Mouse (Mus musculus): ENCODE measurements around the gene Ifitm3.
"Not testable (repeated sequence)": the region's sequence is repeated elsewhere in the genome, so short reads cannot be mapped to it uniquely, and the experiment has no call there.

Ifitm3 gene

DNA sequence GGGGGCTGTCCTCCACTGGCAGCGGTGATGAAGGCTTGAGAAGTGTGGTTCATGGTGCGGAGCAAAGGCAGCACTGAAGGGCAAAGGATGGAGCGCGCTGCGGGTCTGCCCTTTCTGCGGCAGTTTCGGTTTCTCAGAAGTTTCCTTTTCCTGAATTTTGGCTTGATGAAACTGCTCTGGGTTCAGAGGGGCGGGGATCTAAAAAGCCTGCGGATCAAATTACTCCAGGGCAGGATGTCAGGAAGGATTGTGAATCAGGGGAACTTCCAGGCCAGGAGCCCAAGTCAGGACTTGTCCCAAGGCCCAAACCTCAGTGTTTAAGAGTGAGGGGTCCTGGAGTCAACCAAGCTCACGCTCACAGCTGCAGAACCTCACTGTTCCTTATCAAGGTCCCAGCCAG lies at the start of gene Ifitm3:
Gene Ifitm3, minus strand, starts transcription at position 178 of the 400 bp plus-strand sequence.
- DNase-seq (ENCODE audit: low spot score) = no peak

GRCm38 (mm10) chr7:141059929-141060328 lies 49.4 kb upstream of the Ifitm3 start:
- no peak for DNase-seq (ENCODE audit: low spot score)

DNA sequence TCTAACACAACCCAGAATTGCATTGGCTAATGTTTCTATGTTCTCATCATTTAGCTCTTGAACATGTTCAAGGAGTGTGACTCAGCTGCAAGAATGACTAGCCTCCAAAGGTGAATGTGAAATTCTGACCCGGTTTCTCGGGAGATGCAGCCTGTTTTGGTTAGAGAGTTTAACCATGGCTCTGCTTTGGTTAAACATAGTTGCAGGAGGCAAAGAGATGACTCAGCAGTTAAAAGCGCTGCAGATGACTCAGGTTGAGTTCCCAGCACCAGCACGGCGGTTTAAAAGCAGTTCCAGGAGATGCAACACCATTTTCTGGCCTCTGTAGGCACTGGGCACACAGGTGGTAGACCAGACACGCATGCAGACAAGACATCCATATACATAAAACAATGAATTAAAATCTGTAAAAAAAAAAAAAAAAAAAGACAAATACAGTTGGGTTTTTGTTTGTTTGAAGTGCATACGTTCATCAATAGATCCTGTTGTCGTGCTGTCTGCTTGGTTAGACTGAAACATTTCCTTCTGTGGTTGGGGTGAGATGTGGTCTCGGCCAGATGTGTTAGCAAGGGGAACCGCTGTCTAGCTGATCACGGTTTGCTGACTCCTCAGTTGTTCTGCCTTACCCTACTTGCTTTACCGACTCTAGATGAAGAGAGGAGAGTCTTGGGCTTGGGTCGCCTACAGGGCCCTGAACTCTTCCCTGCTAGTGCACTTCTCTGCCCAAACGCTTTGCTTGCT lies 48.2 kb upstream of the Ifitm3 start:
- DNase-seq (ENCODE audit: low spot score) = no peak

DNA sequence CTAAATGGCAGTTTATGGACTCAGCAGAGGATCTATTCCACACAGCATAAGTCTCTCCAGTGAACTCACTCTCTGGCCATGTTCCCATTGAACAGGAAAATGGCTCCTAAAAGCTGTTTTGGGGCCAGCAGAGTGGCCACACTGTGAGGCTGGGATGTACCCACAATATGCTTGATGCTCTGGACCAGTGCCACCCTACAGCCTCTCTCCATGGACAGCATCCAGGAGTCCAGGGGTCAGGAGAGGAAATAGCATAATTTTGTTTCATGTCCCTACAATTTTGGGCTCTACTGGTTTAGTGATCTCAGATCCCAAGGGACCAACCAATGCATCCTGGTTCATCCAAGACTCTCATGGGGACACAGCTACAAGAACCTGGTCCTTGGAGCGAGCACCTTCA lies 47.0 kb upstream of the Ifitm3 start:
- DNase-seq (ENCODE audit: low spot score) = no peak

GRCm38 (mm10) chr7:141056976-141057375 lies 46.4 kb upstream of the Ifitm3 start:
- no peak for DNase-seq (ENCODE audit: low spot score)

DNA sequence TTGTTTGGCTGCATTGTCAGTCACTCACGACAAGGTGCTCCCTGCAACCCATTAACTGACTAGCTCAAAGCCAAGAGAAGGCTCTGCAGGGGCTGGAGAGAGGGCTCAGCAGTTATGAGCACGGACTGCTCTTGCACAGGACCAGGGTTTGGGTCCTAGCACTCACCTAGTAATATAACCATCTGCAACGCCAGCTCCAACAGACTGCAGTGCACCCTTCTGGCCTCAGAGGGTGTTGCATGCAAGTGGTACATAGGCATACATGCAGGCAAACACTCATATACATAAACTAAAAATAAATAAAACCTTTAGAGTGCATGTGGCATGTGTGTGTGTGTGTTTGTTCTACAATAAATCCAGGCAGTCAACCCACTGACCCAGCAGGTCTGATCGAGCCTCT lies 45.2 kb upstream of the Ifitm3 start:
- DNase-seq (ENCODE audit: low spot score) = no peak

DNA sequence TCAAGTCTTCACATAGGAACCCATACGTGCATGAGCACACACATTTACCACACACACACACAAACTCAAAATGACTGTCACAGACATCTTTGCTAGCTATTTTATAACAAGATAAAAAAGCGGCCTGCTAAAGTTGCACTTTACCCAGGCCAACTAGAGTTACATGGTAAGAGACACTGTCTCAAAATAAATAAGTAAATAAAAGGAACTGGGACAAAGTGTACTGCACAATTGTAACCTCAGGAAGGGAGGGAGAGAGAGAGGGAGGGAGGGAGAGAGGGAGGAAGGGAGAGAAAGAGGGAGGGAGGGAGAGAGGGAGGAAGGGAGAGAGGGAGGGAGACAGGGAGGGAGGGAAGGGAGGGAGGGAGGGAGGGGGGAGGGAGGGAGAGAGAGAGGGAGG lies 41.9 kb upstream of the Ifitm3 start:
- no peak for DNase-seq (ENCODE audit: low spot score)

DNA sequence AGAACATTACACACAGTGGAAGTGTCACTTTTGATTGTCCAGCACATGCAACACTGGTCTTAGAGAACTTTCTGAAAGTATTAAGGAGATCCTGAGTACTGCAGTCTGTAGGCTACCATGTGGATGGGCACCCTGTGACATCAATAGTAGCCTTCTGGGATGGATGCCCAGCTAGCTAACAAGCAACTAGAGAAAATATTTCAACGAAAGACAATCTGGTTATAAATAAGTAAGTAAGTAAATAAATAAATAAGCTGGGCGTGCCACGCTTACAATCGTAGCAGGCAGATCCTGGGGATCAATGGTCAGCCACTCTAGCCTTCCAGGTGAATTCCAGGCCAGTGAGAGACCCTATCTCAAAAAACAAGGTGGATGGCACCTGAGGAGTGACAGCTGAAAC lies 41.4 kb upstream of the Ifitm3 start:
- no peak for DNase-seq (ENCODE audit: low spot score)

- DNase-seq (ENCODE audit: low spot score) = no peak
Observed at GRCm38 (mm10) chr7:141051060-141051685, 40.6 kb upstream of the Ifitm3 start.

GRCm38 (mm10) chr7:141049326-141049725 lies 38.8 kb upstream of the Ifitm3 start:
- no peak for DNase-seq (ENCODE audit: low spot score)

DNA sequence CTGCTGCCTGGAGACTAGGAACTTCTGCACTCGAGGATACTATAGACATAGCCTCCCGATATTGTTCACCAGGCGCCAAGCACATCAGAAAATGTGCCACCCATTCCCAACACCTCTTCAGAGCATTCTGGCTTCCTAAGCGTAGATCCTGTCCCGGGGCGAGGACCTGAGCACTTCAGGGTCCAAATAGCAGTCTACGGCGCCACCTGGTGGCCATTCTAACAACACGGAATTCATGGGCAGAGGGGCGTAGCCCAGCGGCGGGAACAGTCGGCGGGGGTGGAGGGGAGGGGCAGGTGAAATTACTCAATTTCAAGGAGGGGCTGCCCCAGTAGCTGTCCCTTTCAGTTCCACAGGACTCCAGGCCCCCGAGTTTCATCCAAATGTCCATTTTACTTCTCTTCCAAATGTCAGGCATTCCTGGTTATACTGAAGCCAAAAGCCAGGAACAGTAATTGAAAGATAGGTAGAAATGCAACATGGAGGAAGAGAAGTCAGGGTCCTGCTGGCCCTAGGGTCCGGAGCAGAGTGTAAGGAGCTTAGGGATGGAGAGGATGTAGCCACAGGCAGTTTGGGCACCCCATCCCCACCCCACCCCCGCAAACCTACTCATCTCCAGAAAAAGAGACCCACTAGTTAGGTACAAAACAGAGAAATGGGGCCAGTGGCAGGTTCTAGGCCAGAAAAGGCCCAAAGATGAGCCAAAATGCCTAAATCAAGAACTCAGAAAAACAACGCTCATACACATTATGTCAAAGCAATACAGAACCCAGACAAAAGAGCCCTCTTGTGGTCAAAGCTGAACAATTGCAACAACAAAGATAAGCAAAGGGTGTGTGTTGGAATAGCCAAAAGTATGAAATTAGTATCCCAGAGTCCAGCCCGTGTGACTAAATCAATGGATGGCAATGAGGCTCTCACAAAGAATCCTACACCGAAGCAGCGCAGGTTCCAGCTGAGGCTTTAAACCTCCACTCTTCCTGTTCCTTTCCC lies 38.0 kb upstream of the Ifitm3 start:
- DNase-seq (ENCODE audit: low spot score) = peak; percentile 90

DNA sequence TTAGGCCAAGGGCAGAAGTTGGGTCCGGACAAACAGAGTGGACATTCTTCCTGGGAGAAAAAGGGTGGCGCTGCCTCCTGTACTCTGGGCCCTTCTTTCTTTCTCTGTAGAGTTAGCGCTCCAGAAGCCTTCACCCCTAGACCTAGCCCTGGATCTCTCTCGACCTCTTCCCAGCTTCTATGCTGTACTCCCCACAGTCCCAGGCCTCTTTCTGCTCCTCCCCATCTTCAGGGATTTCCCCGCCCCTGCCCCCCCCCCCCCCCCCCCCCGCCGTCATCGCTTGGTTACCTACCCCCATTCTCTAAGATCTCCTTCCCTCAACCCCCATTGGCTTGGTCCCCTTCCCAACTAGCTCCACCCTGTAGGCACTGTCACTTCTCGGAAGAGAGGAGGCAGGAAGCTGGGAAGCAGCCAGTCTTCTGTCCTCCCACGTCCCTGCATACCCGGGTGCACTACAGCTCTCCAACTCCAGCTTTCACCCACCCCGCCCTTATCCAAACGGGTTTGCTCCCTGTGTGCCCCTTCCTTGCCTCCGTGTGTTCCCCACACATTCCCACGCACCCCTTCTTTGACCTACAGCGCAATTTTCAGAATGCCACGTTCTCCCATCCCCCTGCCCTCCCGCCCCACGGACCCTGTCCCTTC lies 37.1 kb upstream of the Ifitm3 start:
- peak; percentile 72 for DNase-seq (ENCODE audit: low spot score)

DNA sequence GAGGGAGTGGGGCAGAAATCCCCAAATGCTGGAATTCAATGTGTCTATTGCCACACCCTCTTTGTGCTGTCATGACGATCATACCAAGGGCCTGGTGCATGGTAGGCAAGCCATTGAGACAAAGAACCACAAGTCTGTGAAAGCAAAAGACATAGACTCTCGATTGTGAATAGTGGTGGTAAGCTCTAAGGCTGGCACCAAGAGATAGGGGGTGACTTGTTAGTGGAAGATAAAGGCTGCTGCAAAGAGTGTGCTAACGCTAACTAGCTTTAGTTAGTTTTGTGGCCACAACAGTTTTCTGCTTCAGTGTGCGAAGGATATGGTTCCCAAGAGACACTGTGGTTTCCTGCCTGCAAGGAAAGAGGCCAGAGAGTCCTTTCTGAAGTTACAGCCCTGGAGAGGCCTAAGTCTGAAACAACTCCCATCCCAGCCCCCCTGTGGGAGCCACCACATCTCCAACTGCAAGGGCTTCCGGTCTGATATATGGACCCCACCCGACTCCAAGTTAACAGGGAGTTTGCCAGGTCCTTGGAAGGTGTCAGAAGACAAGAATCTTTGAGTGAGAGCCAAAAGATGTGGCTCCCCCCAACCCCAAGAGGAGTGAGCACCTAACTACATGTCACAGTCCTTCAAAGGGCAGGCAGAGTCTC lies 36.5 kb upstream of the Ifitm3 start:
- no peak for DNase-seq (ENCODE audit: low spot score)

DNA sequence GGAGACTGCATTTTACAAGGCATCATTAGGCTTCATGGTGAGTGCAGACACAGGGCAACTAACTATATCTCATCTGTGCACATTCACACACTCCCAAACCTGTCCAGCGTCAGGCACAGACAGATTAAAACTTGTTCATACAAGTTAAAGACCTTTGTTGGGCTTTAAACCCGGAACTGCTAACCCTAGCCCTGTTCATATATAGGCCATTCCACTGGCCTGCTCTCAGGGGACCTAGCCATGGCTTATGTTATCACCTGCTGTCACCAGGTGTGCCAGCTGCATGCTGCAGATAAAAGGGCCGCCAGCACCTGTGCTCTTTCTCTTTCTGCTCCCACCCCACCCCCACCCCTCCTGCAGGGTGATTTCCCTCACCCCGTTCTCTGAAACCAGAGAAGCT lies 32.0 kb upstream of the Ifitm3 start:
- DNase-seq (ENCODE audit: low spot score) = no peak

DNA sequence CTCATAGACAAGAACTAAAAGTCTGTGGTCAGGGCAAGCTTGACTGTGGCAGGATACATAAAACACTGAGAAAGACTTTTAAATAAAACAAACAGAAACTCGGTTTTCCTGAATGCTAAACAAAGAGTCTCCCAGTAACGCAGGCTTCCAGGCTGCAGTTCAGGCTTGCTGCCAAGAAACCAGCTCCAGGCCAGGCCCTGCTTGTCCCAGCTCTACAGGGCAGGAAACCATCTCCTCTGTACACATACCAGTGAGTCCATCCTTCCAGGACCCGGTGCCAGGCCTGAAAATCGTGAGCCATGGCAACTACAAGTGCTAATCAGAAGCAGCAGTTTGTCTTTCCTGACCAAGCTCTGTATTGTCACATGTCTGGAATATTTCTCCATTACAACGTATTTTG lies 31.1 kb upstream of the Ifitm3 start:
- peak; percentile 34 for DNase-seq (ENCODE audit: low spot score)

GRCm38 (mm10) chr7:141040867-141041606 lies 30.5 kb upstream of the Ifitm3 start:
- no peak for DNase-seq (ENCODE audit: low spot score)

DNA sequence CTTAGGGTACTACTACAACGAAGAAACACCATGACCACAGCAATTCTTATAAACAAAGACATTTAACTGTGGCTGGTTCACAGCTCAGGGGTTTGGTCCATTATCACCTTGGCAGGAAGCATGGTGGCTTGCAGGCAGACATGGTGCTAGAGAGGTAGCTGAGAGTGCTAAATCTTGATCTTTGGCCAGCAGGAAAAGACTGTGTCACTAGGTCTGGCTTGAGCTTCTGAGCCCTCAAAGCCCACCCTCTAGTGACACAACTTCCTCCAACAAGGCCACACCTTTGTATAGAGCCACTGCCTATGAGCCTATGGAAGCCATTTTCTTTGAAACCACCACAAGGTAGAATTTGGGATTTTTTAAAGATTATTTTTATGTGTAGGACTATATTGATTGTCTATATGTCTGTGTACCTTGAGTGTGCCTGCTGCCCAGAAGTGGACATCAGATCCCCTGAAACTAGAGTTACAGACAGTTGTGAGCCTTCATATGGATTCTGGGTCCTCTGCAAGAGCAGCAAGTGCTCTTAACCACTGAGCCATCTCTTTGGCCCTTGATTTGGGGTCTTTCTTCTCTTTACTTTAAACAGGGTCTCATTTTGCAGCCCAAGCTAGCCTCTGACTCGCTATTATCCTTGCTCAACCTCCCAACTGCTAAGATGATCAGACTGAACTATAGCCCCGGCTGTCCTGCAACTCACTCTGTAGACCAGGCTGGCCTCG lies 29.0 kb upstream of the Ifitm3 start:
- no peak for DNase-seq (ENCODE audit: low spot score)

DNA sequence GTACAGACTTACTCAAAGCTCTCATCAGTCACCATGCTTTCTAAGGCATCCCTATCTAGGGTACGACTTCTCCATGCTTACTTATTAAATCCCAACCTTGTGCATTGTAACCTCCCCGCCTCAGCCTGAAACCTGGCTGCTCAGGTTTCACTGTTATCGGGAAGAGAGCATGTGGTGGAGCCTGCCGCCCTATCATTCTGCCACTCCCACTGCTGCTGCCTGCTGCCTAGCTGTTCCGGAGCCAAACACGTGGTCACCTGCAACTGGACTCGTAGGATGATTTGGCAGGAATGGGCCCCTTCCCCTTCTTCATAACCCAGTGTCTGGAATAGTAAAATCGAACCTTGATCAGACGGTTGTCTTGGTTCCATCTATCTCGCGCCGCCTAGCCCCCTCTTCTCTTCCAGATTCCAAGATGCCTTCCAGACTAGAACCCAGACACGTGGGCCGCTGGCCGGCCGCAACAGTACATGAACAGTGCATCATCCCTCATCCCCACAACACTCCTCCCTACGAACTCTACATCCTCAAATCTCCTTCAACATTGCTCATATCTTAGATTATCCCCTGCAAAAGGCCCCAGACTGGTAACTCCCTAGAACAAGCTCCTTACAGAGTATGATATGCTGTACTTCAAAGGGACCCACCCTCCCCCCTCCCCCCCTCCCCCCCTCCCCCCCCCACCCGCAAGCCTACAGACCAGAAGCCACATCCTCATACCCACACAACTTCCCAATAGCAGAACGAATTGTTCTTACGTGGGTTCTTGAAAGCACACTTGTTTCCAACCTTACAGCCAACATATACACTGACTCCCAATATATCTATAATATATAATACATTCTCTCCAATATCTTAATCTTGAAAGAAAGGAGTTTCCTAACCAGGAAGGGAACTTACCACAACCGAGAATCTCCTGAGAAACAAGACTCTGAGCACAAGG lies 27.8 kb upstream of the Ifitm3 start:
- DNase-seq (ENCODE audit: low spot score) = no peak

- not testable (repeated sequence) for DNase-seq (ENCODE audit: low spot score)
Observed at GRCm38 (mm10) chr7:141036624-141037023, 26.1 kb upstream of the Ifitm3 start.
